Mouse (Mus musculus) heart, adult 18-20 months (tissue): ENCODE measurements around the gene Dedd2. TPM values are rescaled to one million over a fixed set of nuclear protein-coding genes. Genes with fewer than 3 reads are reported as not detected.

Experiments used
- DNase-seq, 2 experiments: peaks; one replicate each; pipeline ENCODE4 v3.0.0; 2021 to 2022; ENCODE audit warnings: mixed read lengths in 1 of 2
- microRNA-seq, 2 experiments: library from miRNA; unstranded; fragments of <30 nt; microRNA quantifications; one replicate each; pipeline ENCODE4 v1.2.0; 2022
- total RNA-seq, 2 experiments: library from RNA; stranded (reverse); gene quantifications; 2 replicates each; pipeline ENCODE4 v1.2.3; 2021

The Dedd2 gene
- total RNA-seq, 2 experiments from 2014 or later = 19.6 to 19.9 TPM

DNA sequence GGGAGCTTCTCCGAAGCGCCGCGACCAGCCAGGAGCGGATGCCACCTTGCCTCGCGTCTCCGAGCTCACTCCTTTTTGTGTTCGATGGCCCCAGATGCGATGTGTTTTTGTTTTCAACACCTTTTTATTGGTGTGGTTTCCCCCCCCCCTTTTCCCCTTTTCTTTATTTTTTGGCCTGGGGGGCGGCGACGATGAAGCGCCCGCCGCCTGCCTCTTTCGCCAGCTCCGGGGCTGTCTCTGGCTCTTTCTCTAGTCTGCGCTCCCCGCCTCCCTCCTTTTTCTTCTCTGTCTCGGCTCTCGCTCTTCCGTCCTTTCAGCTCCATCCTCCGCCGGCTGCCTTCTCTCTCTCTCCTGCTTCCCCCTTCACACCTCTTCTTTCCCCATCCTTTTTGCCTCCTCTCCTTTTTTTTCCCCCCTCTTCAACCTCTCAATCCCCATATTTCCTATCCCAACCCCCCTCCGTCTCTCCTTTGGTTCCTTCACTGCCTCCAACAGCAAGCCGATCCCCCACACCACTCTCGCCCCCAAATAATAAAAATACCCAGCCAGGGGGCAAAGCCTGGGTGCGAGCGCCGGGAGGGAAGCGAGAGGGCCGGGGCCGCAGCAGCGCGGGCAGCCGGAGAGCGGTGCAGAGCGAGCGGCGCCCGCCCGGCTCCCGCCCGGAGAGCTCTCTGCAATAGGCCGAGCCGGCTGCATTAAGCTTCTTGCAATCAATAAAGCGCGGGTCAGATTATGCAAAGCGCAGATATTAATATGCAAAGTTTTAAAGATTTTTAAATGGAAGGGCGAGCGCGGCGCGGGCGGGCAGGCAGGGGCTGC is 41.4 kb downstream of the Dedd2 start:
- DNase-seq = peak in 1 of 2 experiments; percentile 23

GRCm38 (mm10) chr7:25178317-25178716 is 42.1 kb downstream of the Dedd2 start:
- DNase-seq = no peak

- DNase-seq = no peak
Measured at GRCm38 (mm10) chr7:25174343-25174742, 46.1 kb downstream of the Dedd2 start.

- DNase-seq = no peak
Measured at GRCm38 (mm10) chr7:25172669-25173068, 47.7 kb downstream of the Dedd2 start.

- no peak for DNase-seq
Measured at GRCm38 (mm10) chr7:25170583-25170982, 49.8 kb downstream of the Dedd2 start.

- DNase-seq = no peak
Measured at GRCm38 (mm10) chr7:25166106-25166505, 54.3 kb downstream of the Dedd2 start.

- DNase-seq = no peak
Measured at GRCm38 (mm10) chr7:25156158-25156648, 64.2 kb downstream of the Dedd2 start.

GRCm38 (mm10) chr7:25155469-25156157 is 64.8 kb downstream of the Dedd2 start:
- DNase-seq = peak in 1 of 2 experiments; percentile 26

GRCm38 (mm10) chr7:25154648-25155047 is 65.8 kb downstream of the Dedd2 start:
- DNase-seq = no peak

- no peak for DNase-seq
Measured at GRCm38 (mm10) chr7:25153841-25154240, 66.6 kb downstream of the Dedd2 start.

DNA sequence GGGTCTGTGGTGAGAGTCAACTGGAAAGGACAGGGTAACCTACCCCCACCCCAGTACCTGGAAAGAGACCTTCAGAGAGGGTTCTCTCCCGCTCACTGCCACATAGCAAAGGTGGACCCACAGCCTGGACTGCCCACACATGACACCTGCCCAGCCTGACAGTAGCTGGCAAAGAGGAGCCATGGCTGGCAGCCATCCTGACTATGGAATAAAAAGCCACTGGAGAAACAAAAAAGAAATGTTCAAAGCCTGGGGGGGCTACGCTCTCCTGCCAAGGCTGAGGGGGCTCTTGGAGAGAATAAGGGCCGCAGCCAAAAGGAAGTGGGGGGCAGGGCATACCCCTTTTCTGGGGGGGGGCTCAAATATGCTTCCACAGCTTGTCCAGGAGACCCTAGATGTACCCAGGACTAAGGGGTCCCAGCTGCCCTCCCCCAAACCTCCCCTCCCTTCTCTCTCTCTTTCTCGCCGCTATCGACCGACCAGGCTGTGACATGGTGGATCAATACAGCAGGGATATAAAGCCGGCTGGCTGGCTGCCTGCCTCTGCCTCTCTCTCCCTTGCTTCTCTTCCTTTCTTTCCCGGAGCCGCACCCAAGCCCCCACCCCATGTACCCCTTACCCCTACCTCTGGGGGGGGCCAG is 68.4 kb downstream of the Dedd2 start:
- DNase-seq = no peak

GRCm38 (mm10) chr7:25151009-25151408 is 69.4 kb downstream of the Dedd2 start:
- no peak for DNase-seq

GRCm38 (mm10) chr7:25150151-25150663 is 70.2 kb downstream of the Dedd2 start:
- no peak for DNase-seq

Small RNA genes lying within 50 kb of the gene (microRNA-seq; reads per million reads assigned to microRNA genes)
- 0 to 0.54 reads per million in 2 experiments for gene Mir7048

Other genes starting within 250 kb of the Dedd2 start
- gene Rabac1, start 247.9 kb downstream of the Dedd2 start, total RNA-seq = 100 to 1,000 TPM; 337 to 347 TPM
- 1 to 10 TPM in 1 of 2 experiments, under 1 TPM in 1; 0.77 to 1.4 TPM for gene Atp1a3, start 214.7 kb downstream of the Dedd2 start, total RNA-seq
- gene Grik5, start 148.3 kb downstream of the Dedd2 start, total RNA-seq = 1 to 10 TPM; 3.9 to 4.4 TPM
- gene Zfp574, start 148.0 kb downstream of the Dedd2 start, total RNA-seq = 1 to 10 TPM; 8.3 to 9.9 TPM
- gene Pou2f2, start 40.9 kb downstream of the Dedd2 start, total RNA-seq = 1 to 10 TPM in 1 of 2 experiments, under 1 TPM in 1; 0.25 to 1.5 TPM
- 1 to 10 TPM; 6.3 to 7.4 TPM for gene Zfp526, start 810 bp upstream of the Dedd2 start, total RNA-seq
- 10 to 100 TPM; 61.4 to 68.5 TPM for gene Gsk3a, start 17.2 kb upstream of the Dedd2 start, total RNA-seq
- 10 to 100 TPM; 15.8 to 16.9 TPM for gene Erf, start 30.1 kb upstream of the Dedd2 start, total RNA-seq
- gene Cic, start 47.1 kb upstream of the Dedd2 start, total RNA-seq = 10 to 100 TPM; 45.1 to 63.1 TPM
- 1 to 10 TPM; 4.0 to 5.6 TPM for gene Pafah1b3, start 77.4 kb upstream of the Dedd2 start, total RNA-seq
- not detected for gene Prr19, start 80.8 kb upstream of the Dedd2 start, total RNA-seq
- not detected for gene Tmem145, start 85.5 kb upstream of the Dedd2 start, total RNA-seq
- 10 to 100 TPM; 31.8 to 32.9 TPM for gene Megf8, start 96.5 kb upstream of the Dedd2 start, total RNA-seq
- gene Cnfn, start 149.1 kb upstream of the Dedd2 start, total RNA-seq = not detected
- 10 to 100 TPM; 36.8 to 75.1 TPM for gene Lipe, start 178.1 kb upstream of the Dedd2 start, total RNA-seq
- gene Cxcl17, start 192.3 kb upstream of the Dedd2 start, total RNA-seq = 1 to 10 TPM in 1 of 2 experiments, not detected in 1; 1.1 TPM